Mouse (Mus musculus): Measurements from ENCODE around the gene Zbtb12.
"Not testable (repeated sequence)": the region's sequence is repeated elsewhere in the genome, so short reads cannot be mapped to it uniquely, and the experiment has no call there.

Gene Zbtb12

DNA sequence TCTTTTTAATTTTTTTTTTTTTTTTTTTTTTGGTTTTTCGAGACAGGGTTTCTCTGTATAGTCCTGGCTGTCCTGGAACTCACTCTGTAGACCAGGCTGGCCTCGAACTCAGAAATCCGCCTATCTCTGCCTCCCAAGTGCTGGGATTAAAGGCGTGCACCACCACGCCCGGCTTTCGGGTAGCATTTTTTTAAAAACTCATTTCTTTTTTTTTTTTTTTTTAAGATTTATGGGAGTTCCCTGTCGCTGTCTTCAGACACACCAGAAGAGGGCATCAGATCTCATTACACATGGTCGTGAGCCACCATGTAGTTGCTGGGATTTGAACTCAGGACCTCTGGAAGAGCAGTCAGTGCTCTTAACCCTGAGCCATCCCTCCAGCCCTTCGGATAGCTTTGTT, 22.7 kb downstream of the Zbtb12 start:
- ATAC-seq (ENCODE audit: low TSS enrichment): not testable (repeated sequence)

DNA sequence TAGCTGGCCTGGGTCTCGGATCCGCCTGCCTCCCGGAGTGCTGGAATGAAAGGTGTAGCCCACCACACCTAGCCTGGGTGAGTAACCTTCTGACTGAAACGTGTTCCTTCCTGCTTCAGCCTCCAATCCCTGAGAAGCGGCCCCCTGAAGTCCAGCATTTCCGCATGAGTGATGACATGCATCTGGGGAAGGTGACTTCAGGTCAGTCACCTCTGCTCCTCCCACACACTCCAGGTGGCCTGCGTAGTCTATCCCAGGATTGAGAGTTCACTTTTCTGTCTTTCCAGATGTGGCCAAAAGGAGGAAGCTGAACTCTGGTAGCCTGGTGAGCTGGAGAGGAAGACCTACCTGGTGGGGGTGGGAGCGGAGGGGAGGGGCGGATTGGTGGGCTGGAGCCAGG, 23.6 kb downstream of the Zbtb12 start:
- no peak for ATAC-seq (ENCODE audit: low TSS enrichment)

DNA sequence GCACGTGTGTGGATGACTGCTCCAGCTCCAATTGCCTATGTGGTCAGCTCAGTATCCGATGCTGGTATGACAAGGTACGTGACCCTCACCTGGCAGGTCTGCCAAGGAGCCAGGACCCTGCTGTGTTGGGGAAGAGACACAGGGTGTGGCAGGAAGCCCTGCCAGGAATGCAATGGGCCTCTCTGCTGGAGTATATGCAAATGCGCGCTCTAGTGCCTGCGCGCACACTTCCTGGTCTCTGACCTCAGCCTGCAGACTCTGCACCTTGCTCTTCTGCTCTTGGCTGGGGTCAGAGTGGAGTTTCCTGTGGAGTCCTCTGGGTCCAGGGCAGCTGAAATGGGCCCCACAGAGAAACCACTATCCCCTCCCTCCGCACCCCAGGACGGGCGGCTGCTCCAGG, 31.7 kb downstream of the Zbtb12 start:
- ATAC-seq (ENCODE audit: low TSS enrichment): no peak

DNA sequence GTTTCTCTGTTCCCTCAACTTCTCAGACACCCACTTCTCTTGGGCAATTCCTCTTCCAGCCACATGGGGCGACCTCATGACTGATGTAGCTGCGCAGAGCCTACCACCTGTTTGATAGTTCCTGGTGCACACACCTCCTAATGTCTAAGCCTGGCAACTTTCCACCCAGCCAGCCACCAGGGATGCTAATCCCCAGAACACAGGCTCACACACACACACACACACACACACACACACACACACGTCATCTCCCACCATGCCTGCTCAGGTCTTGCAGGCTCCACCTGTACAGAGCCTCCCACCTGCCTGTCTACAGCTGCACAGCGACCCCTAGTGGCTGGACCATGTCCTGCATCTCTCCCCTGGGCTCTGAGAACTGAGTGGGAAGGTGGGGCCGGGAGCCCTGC, 32.7 kb downstream of the Zbtb12 start:
- peak; percentile 38; the same call in 1 of the 2 replicates for ATAC-seq (ENCODE audit: low TSS enrichment)

DNA sequence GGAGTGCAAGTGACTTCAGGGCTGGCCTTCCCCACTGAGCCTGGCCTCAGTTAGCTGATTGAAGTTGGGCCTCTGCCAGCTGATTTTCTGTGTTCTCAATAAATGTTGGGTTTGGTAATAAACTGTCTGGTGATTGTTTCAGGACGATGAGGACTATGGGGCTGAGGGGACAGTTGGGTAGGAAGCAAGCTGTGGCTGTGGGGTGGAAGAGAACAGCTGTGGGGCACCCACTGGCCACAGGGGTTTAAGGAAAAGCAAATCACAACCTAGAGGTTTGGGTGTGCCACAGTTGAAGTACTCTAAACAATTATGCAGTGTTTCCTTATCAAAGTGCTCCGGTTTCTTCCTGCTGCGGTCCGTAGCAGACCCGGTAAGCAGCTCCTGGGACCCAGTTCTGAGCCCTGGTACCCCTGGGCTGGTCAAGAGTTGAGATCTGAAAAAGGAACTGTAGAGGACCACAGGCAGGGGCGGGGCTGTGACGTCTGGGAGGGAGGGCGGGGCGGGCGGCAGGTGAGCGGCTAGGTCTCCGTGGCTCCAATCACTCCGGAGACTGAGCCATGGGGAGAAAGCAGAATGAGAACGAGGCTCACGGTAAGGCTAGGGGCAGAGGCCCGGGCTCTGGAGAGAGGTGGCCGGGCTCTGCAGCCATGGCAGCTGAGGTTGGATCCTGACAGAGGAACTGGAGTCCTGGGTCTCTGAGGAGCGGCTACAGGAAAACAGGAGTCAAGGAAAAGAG, 34.8 kb downstream of the Zbtb12 start, which contains the start of gene Slc44a4:
TSS of gene Slc44a4 (plus strand) at position 537 of the 736 bp plus-strand sequence.
- no peak for ATAC-seq (ENCODE audit: low TSS enrichment)

- ATAC-seq (ENCODE audit: low TSS enrichment): no peak
Measured at GRCm38 (mm10) chr17:34915410-34915831, 36.1 kb downstream of the Zbtb12 start.

DNA sequence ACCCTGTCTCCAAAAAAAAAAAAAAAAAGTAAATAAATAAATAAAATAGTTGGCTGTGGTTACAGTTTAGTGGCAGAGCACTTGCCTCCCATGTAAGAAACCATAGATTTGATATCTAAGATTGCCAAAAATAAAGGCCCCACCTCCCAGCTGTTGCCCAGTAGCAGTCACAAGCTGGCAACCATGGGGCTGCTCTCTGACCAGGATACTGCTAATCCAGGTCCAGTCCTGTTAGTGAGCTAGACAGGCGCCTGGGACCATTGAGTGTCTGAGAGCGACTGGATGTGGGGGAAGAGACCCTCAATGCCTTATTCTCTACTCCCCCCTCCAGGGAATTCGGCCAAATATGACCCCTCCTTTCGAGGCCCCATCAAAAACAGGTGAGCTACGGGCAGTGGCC, 37.0 kb downstream of the Zbtb12 start:
- no peak for ATAC-seq (ENCODE audit: low TSS enrichment)

GRCm38 (mm10) chr17:34917188-34917587, 37.9 kb downstream of the Zbtb12 start:
- no peak for ATAC-seq (ENCODE audit: low TSS enrichment)

GRCm38 (mm10) chr17:34922939-34923338, 43.7 kb downstream of the Zbtb12 start:
- ATAC-seq (ENCODE audit: low TSS enrichment): no peak

DNA sequence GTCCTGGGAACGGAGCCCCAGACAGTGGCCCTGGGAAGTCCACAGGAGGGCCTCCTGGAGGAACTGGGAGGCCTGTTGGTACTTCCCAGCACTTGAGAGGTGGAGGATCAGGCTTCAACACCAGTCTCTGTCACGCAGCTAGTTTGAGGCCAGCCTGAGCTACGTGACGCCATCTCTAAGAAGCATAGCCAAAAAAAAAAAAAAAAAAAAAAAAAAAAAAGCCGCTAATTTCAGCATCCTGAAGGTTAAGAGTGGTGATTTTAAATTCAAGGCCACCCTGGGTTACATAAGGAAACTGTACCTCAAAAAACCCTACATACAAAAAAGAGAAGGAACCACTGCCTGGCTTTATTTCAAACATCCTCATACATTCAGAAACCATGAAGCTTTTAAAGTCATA, 45.0 kb downstream of the Zbtb12 start:
- no peak for ATAC-seq (ENCODE audit: low TSS enrichment)

DNA sequence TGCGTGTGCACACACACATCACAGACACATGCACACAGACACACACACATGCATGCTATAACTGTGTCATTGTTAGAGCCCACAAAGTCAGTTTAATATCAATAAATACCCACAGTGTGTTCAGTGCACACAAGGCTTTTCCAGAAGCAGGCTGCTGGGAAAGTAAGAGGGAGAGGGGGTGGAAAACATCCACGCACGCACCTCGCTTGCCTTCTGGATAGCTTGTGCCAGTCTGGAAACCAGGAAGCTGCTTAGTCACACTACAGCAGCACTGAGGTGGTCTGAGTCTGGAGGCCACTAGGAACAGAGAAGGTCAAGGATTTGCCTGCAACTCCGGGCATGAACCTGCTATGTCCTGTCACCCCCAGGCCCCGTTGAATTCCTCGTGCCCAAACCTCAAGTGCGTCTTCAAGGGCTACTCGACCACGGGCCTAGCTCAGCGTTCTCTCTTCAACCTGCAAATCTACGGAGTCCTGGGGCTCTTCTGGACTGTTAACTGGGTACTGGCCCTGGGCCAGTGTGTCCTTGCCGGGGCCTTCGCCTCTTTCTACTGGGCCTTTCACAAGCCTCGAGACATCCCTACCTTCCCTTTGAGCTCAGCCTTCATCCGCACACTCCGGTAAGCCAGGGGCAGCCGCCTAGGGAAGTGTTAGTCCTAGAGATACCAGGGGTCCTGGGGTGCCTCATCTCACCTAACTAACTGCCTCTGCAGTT, 48.2 kb downstream of the Zbtb12 start:
- peak; percentile 40; the same call in 1 of the 2 replicates for ATAC-seq (ENCODE audit: low TSS enrichment)

DNA sequence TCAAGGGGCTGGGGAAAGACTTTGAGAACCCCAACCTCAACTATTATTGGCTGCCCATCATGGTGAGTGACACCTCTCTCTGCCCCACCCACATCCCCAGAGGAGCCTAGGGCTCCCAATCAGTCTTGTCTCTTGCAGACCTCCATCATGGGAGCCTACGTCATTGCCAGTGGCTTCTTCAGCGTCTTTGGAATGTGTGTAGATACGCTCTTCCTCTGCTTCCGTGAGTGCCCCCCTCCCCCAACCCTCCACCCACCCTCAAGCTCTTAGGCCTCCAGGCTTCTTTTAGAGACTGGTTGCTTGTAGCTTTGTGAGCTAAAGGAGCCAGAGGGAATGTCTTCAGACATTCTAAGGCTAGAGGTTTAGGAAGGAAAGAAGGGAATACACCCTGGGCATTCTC, 49.6 kb downstream of the Zbtb12 start:
- no peak for ATAC-seq (ENCODE audit: low TSS enrichment)

- ATAC-seq (ENCODE audit: low TSS enrichment): peak; percentile 90
Measured at GRCm38 (mm10) chr17:34931061-34931734, 51.9 kb downstream of the Zbtb12 start, which contains the start of gene Neu1. Gene Neu1 (plus strand): TSS chr17:34931253.

GRCm38 (mm10) chr17:34931735-34932098, 52.4 kb downstream of the Zbtb12 start:
- ATAC-seq (ENCODE audit: low TSS enrichment): peak; percentile 44; the same call in 1 of the 2 replicates

DNA sequence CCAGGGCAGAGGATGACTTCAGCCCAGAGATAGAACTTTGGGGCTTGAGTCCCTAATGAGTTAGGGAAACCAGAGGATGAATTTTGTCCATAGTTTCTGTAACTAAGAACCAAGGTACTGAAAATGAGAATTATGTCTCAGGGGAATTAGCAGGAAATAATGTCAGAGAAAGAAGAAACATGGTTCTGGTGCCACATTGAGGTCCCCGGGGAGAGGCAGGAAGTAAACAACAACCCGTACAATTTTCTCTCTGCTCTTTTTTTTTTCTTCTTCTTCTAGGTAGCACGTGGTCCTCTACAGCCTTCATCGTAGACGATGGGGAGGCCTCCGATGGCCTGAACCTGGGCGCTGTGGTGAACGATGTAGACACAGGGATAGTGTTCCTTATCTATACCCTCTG, 53.0 kb downstream of the Zbtb12 start:
- no peak for ATAC-seq (ENCODE audit: low TSS enrichment)

DNA sequence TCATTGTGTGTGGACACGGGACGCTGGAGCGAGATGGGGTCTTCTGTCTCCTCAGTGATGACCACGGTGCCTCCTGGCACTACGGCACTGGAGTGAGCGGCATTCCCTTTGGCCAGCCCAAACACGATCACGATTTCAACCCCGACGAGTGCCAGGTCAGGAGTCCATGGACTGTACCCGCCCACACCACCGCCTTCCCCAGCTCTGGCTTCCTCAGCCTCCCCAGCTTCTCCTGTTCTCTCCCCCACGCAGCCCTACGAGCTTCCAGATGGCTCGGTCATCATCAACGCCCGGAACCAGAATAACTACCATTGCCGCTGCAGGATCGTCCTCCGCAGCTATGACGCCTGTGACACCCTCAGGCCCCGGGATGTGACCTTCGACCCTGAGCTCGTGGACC, 54.7 kb downstream of the Zbtb12 start:
- no peak for ATAC-seq (ENCODE audit: low TSS enrichment)

DNA sequence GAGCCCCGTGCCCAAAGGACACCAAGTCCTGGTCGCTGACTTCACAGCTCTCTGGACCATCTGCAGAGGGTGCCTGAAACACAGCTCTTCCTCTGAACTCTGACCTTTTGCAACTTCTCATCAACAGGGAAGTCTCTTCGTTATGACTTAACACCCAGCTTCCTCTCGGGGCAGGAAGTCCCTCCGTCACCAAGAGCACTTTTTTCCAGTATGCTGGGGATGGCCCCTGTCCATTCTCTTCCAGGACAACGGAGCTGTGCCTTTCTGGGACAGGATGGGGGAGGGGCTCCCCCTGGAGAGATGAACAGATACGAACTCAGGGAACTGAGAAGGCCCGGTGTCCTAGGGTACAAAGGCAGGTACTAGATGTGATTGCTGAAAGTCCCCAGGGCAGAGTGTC, 55.5 kb downstream of the Zbtb12 start:
- no peak for ATAC-seq (ENCODE audit: low TSS enrichment)

DNA sequence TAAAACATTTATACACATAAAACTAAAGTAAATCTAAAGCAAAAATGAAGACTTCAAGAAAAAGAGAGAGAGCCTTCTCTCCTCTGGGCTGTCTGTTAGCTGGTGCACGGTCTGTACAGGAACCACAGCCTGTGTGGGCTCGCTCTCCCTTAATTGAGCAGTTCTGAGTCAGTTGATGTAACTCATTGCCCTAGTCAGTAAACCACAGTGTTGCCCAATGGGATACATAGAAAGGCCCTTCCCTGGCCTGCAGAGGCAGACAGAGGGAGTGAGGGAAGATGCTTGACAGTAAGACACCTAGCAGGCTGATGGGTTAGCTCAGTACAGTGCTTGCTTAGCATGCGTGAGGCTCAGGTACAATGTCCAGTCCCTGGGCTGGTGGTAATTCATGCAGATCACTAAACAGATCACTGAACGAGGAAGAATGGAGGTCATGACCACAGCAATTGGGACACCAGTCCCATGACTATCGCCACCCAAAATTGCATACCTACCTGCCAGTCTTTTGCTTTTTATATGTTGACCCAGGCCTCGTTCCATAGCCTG, 58.8 kb downstream of the Zbtb12 start:
- no peak for ATAC-seq (ENCODE audit: low TSS enrichment)

DNA sequence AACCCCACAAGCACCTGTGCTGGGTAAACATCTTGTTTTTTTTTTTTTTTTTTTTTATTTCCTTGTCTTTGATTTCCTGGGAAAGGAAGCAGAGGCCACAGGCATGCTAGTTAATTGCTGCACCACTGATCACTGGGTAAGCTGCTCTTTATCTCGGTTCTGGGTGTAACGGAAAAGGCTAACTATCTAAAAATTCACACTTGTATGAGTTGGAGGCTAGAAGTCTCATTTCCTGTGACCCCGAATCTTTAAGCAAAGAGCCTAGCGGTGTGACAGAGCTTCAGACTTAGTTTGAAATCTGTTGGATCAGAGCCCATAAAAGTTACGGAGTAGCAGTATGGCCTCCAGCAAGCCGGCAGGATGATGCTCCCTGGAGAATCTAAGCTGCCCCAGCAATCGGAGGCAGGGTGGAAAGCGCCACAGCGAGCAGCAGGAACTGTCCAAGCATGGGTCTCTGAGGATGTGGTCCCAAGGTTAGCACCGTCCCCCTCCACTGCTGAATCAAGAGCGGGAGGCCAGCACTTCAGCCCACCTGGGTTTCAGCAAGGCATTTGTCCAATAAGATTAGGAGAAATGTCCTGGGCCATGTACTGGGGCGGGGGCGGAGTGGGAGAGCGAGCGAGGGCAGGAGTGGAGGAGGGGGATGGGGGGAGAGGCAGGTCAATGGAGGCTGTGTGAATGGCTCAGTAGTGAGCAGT, 62.2 kb downstream of the Zbtb12 start:
- no peak for ATAC-seq (ENCODE audit: low TSS enrichment)

- ATAC-seq (ENCODE audit: low TSS enrichment): no peak
Measured at GRCm38 (mm10) chr17:34943128-34943815, 64.0 kb downstream of the Zbtb12 start.

DNA sequence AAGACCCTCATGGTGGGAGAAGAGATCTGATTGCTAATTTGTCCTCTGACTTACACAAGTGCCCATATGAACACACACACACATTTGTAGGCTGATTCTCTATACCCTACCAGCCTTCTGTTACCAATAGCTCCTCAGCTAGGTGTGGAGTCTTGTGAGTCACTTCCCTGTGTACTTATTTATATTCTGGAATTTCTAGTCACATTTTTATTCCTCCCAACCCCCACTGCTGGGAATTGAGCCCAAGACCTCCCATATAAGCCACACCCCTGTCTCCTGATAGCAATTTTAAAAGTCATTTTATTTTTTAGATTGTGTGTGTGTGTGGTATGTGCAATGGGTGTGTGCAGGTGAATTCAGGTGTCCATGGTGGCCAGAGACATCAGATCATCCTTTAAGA, 65.1 kb downstream of the Zbtb12 start:
- ATAC-seq (ENCODE audit: low TSS enrichment): no peak

Measured in frontal cortex, adult (tissue).